Mouse (Mus musculus): ENCODE data around the gene Lrrn1. TPM values are rescaled to one million over a fixed set of nuclear protein-coding genes. Genes with fewer than 3 reads are reported as not detected.

Gene Lrrn1
- polyA plus RNA-seq, 1 experiment: not detected

- Histone ChIP-seq H3K4me1 (ENCODE audit: control insufficient read depth) (no peaks in the 10 kb centered on the region), H3K36me3 (ENCODE audit: control insufficient read depth) (no peaks in the 10 kb centered on the region), H3K4me3 (replicated peaks) (no peak overlapping the region), H3K9me3 (ENCODE audit: control insufficient read depth, low read length) (peaks cover 21% of the 10 kb centered on the region), H3K27me3 (ENCODE audit: control insufficient read depth) (no peaks in the 10 kb centered on the region)
- TF ChIP-seq TAL1 (IDR thresholded peaks at IDR 0.05; ENCODE audit: low read length) (no peak), GATA1 (IDR thresholded peaks at IDR 0.05; ENCODE audit: low read length) (no peak)
Measured at GRCm38 (mm10) chr6:107566944-107567634, 37.5 kb downstream of the Lrrn1 start.

GRCm38 (mm10) chr6:107574561-107574960 is 45.0 kb downstream of the Lrrn1 start:
- H3K36me3 ChIP-seq (ENCODE audit: control insufficient read depth): no peaks in the 10 kb centered on the region
- TF ChIP-seq TAL1 (IDR thresholded peaks at IDR 0.05; ENCODE audit: low read length) (no peak), GATA1 (IDR thresholded peaks at IDR 0.05; ENCODE audit: low read length) (no peak)
- H3K4me3 ChIP-seq (replicated peaks): no peak overlapping the region
- peaks cover 5% of the 10 kb centered on the region; the same call in 1 of the 2 replicates for H3K9me3 ChIP-seq (ENCODE audit: control insufficient read depth, low read length)
- no peaks in the 10 kb centered on the region for H3K27me3 ChIP-seq (ENCODE audit: control insufficient read depth)
- H3K4me1 ChIP-seq (ENCODE audit: control insufficient read depth): no peaks in the 10 kb centered on the region

DNA sequence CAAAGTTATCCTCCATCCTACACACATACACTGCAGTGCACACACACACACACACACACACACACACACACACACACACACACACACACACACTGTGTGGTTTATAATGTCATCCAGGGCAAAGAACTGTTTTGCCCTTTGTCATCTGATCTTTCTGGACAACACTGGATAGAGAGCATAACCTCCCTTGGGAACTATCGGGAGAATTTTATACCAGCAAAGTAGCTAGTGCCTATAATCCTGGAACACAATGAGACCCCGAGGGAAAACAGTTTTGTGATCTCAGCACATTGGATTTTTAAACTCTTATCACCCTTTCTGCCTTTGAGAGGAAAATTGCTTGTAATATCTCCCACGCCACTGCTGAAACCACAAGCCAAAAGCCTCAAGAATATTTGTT is 45.8 kb downstream of the Lrrn1 start:
- H3K27me3 ChIP-seq (ENCODE audit: control insufficient read depth): no peaks in the 10 kb centered on the region
- no peak overlapping the region for H3K4me3 ChIP-seq (replicated peaks)
- TF ChIP-seq GATA1 (IDR thresholded peaks at IDR 0.05; ENCODE audit: low read length): no peak
- TF ChIP-seq TAL1 (IDR thresholded peaks at IDR 0.05; ENCODE audit: low read length): no peak
- peaks cover 5% of the 10 kb centered on the region; the same call in 1 of the 2 replicates for H3K9me3 ChIP-seq (ENCODE audit: control insufficient read depth, low read length)
- H3K4me1 ChIP-seq (ENCODE audit: control insufficient read depth): no peaks in the 10 kb centered on the region
- no peaks in the 10 kb centered on the region for H3K36me3 ChIP-seq (ENCODE audit: control insufficient read depth)

- no peak overlapping the region for H3K4me3 ChIP-seq (replicated peaks)
- H3K27me3 ChIP-seq (ENCODE audit: control insufficient read depth): no peaks in the 10 kb centered on the region
- no peak for TF ChIP-seq GATA1 (IDR thresholded peaks at IDR 0.05; ENCODE audit: low read length)
- TF ChIP-seq TAL1 (IDR thresholded peaks at IDR 0.05; ENCODE audit: low read length): no peak
- H3K4me1 ChIP-seq (ENCODE audit: control insufficient read depth): no peaks in the 10 kb centered on the region
- no peaks in the 10 kb centered on the region for H3K9me3 ChIP-seq (ENCODE audit: control insufficient read depth, low read length)
- no peaks in the 10 kb centered on the region for H3K36me3 ChIP-seq (ENCODE audit: control insufficient read depth)
Measured at GRCm38 (mm10) chr6:107577309-107577708, 47.7 kb downstream of the Lrrn1 start.

DNA sequence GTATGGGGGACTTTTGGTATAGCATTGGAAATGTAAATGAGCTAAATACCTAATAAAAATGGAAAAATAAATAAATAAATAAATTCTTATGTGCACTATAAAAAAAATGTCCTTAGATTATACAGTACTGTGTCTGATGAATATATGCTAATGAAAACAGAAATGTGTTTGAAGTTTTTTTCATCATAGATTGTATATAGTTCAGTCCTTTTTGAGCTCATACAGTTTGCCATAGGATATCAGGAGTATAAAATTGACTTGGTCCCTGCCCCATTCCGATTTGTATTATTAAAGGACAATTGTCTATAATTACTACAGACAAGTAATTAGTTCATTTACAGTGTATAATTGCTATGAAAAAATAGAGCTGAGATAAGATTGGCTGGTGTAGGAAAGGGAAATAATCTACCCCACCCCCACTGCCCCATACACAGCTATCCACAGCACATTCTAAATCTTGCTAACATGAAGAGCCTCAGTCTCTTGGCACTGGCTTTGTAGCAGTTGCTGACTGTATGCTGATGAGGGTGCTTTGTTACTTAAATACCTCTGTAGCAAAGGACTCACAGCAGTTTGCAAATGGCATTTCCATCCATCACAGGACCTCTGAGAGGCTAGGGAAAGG is 54.3 kb downstream of the Lrrn1 start:
- TF ChIP-seq TAL1 (IDR thresholded peaks at IDR 0.05; ENCODE audit: low read length) (no peak), GATA1 (IDR thresholded peaks at IDR 0.05; ENCODE audit: low read length) (no peak)
- no peaks in the 10 kb centered on the region for H3K36me3 ChIP-seq (ENCODE audit: control insufficient read depth)
- H3K4me3 ChIP-seq (replicated peaks): no peak overlapping the region
- H3K9me3 ChIP-seq (ENCODE audit: control insufficient read depth, low read length): no peaks in the 10 kb centered on the region
- H3K4me1 ChIP-seq (ENCODE audit: control insufficient read depth): no peaks in the 10 kb centered on the region
- H3K27me3 ChIP-seq (ENCODE audit: control insufficient read depth): no peaks in the 10 kb centered on the region

DNA sequence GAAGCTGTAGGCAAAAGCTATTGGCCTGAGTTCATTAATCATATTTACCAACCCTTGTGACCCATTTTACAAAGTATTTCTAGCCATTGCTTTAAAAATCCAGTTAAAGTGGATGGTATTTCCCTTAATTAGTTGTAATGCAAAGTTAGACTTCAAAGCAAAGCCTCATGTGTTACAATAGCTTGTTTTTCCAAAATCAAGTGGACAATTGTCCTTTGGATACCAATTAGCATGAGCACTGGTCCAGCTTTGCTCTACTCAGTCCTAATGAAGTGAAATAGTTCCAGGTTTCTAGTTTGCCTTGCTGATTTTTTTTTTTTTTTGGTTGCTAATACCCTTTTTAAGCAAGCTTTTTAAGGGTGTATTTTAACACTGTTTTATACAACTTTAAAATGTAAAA is 75.6 kb downstream of the Lrrn1 start:
- no peak overlapping the region for H3K4me3 ChIP-seq (replicated peaks)
- no peaks in the 10 kb centered on the region for H3K36me3 ChIP-seq (ENCODE audit: control insufficient read depth)
- no peaks in the 10 kb centered on the region for H3K27me3 ChIP-seq (ENCODE audit: control insufficient read depth)
- H3K9me3 ChIP-seq (ENCODE audit: control insufficient read depth, low read length): peaks cover 2% of the 10 kb centered on the region; the same call in 1 of the 2 replicates
- H3K4me1 ChIP-seq (ENCODE audit: control insufficient read depth): no peaks in the 10 kb centered on the region
- TF ChIP-seq TAL1 (IDR thresholded peaks at IDR 0.05; ENCODE audit: low read length) (no peak), GATA1 (IDR thresholded peaks at IDR 0.05; ENCODE audit: low read length) (no peak)

- no peaks in the 10 kb centered on the region for H3K27me3 ChIP-seq (ENCODE audit: control insufficient read depth)
- no peaks in the 10 kb centered on the region for H3K36me3 ChIP-seq (ENCODE audit: control insufficient read depth)
- H3K4me3 ChIP-seq (replicated peaks): no peak overlapping the region
- H3K4me1 ChIP-seq (ENCODE audit: control insufficient read depth): no peaks in the 10 kb centered on the region
- H3K9me3 ChIP-seq (ENCODE audit: control insufficient read depth, low read length): peaks cover 4% of the 10 kb centered on the region; the same call in 1 of the 2 replicates
- TF ChIP-seq TAL1 (IDR thresholded peaks at IDR 0.05; ENCODE audit: low read length) (no peak), GATA1 (IDR thresholded peaks at IDR 0.05; ENCODE audit: low read length) (no peak)
Measured at GRCm38 (mm10) chr6:107614288-107614687, 84.7 kb downstream of the Lrrn1 start.

Data from erythroblast, embryonic 14.5 days (primary cell).